Mouse (Mus musculus) liver, embryonic 14.5 days (tissue): ENCODE measurements around the gene Myl4.

Experiments
- CTCF ChIP-seq: IDR thresholded peaks from 2 replicates; pipeline ENCODE4 v1.5.1; 2016; ENCODE audit warnings: antibody characterized with exemption, low read depth, control low read depth
- EP300 ChIP-seq: IDR thresholded peaks from 2 replicates; pipeline ENCODE4 v1.6.1; 2016; ENCODE audit warnings: antibody characterized with exemption, low read depth

- TF ChIP-seq CTCF (no peak), EP300 (no peak)
These were observed 29.6 kb downstream of the Myl4 start for GRCm38 (mm10) chr11:104580091-104580490.
